Mouse (Mus musculus): ENCODE measurements at regions not wholly inside any gene's neighbourhood (a gene's known extent, or its start where the extent isn't known, plus 50 kb on each side); places are given as distances from the start of the nearest gene placed in this dataset.

GRCm38 (mm10) chr1:164714905-164715304 lies 81.5 kb upstream of the Dpt start:
- TF ChIP-seq EP300 (IDR thresholded peaks at IDR 0.05; ENCODE audit: low read depth) (no peak), CTCF (IDR thresholded peaks at IDR 0.05; ENCODE audit: low read depth) (no peak)
